Mouse (Mus musculus) effector memory CD4-positive, alpha-beta T cell, adult 5 months (primary cell): ENCODE measurements around the gene Lmo3. TPM values are rescaled to one million over a fixed set of nuclear protein-coding genes. Genes with fewer than 3 reads are reported as not detected.

Source experiments
- polyA plus RNA-seq: library from polyadenylated mRNA; unstranded; fragments of 100-300 nt; shearing (Covaris generic); gene quantifications from one replicate; pipeline ENCODE4 v1.2.1, GENCODE M21; 2017

The Lmo3 gene
- not detected for polyA plus RNA-seq

GRCm38 (mm10) chr6:138581734-138582505, at the start of gene Lmo3:
Gene Lmo3 (minus strand): TSS chr6:138581968.

Other genes starting within 250 kb of the Lmo3 start
- gene Igbp1b, start 76.6 kb upstream of the Lmo3 start, polyA plus RNA-seq = not detected